Mouse (Mus musculus): ENCODE data around the gene Anapc10.

- no peak for TF ChIP-seq EP300 (optimal IDR thresholded peaks at IDR 0.05)
- no peak for TF ChIP-seq CTCF (IDR thresholded peaks at IDR 0.05; ENCODE audit: low read depth)
Measured at GRCm38 (mm10) chr8:79826534-79826933, 114.9 kb downstream of the Anapc10 start.
